Mouse (Mus musculus) heart, adult 18-20 months (tissue): ENCODE results near the gene Tmem269. TPM values are rescaled to one million over a fixed set of nuclear protein-coding genes. Genes with fewer than 3 reads are reported as not detected.

Experiments used
- DNase-seq, 2 experiments: peaks; one replicate each; pipeline ENCODE4 v3.0.0; 2021 to 2022; ENCODE audit warnings: mixed read lengths in 1 of 2
- total RNA-seq, 2 experiments: library from RNA; stranded (reverse); gene quantifications; 2 replicates each; pipeline ENCODE4 v1.2.3; 2021

Gene Tmem269
- total RNA-seq, 2 experiments from 2014 or later, result not detected

DNA sequence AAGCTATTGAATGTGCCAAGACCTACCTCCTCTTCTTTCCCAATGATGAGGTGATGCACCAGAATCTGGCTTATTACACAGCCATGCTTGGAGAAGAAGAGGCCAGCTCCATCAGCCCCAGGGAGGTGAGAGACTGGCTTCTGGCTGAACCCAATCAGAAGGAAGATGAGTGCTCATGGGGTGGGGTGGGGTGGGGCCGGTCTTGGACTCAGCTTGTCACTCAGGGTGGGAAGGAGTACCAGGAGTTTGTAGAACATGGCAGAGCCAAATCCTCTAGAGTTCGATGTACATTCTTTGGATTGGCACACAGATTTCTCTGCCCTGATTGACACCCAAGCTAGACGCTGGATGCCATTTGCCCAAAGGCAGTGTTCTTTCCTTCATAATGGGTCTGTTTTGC, 20.6 kb upstream of the Tmem269 start:
- DNase-seq, result no peak

DNA sequence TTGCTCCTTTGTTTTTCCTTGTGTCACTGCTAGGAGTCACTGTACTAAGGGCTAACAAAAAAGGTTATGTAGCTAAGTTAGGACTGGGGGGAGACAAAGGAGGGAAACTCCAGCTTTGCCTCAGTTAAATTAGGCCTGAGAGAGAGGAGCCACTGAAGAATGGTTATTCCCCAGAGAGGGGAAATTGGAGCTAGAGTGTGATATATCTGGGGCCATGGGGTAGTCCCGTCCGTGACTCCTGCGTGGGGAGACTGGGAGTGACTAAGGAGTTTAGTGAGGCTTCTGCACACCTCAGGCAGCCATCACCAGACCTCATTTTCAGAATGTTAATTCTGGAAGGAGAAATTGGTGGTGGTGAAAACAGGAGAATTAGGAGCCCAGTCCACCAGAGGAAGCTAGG, 16.3 kb upstream of the Tmem269 start:
- DNase-seq, result no peak

GRCm38 (mm10) chr4:119233256-119233901, 15.4 kb upstream of the Tmem269 start:
- DNase-seq, result peak; percentile 58 to 62

- peak; percentile 100 for DNase-seq
Observed at GRCm38 (mm10) chr4:119232410-119233255, 14.6 kb upstream of the Tmem269 start, which contains the start of the genes AU022252 and P3h1. Gene AU022252, minus strand, starts transcription at chr4:119232712. Gene P3h1, plus strand, starts transcription at chr4:119232915.

DNA sequence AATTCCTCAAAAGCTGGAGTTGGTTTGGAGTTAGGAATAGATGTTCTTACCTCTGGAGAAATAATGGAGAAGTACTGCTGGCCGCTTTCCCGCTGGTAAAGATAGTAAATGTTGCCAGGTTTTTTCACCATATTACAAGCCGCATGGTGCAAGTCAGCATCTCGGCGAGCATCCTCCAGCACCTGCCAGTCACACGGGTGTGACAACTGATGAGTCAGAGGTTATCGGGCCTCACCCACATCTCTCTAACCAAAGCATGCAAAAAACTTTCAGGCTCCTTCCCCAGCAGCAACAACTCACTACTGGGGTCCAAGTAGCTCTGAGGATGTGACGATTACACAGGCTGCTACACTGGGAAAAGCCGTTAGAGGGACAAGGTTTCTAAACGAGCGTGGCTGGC, 8.7 kb upstream of the Tmem269 start:
- no peak for DNase-seq

DNA sequence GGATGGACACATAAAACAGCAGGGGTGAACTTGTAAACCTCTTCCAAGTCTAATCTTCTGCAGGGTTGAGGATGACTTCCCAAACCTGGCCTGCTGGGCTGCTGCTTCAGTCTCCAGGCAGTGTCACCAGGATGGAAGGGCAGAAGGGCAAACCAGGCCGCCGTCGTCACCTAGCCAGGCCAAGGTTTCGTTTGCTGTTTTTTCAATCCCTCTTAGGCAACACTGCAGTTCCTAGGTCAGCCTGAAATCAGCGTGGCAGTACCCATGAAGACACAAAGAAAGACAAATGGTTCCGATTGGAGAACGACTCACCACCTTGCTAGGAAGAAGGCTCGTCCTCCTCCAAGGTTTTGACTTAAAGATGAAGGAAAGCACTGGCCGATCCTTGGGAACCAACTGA, 7.7 kb upstream of the Tmem269 start:
- no peak for DNase-seq

- no peak for DNase-seq
Observed at GRCm38 (mm10) chr4:119224534-119224933, 6.5 kb upstream of the Tmem269 start.

DNA sequence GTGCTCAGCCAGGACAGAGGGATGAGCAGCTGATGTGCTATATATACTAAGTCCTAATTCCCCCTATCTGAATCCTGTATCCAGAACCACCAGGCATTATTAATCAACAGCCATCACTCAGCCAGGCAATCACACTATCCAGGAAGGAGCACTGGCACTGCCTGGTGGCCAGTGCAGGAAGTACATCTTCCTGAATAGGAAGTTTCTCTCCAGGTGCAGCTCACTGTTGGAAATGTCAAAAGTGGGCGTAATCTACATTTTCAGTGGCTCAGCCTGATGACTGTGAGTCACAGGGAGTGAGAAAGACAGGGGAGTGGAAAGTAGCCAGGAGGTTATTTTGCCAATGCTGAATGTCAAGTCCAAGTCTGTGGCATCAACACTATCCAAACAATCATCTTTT, 5.7 kb upstream of the Tmem269 start:
- DNase-seq, result peak in 1 of 2 experiments; percentile 25

GRCm38 (mm10) chr4:119216667-119217066, 1.4 kb downstream of the Tmem269 start:
- DNase-seq, result no peak

- peak; percentile 28 to 72 for DNase-seq
Observed at GRCm38 (mm10) chr4:119204672-119205071, 13.3 kb downstream of the Tmem269 start.

GRCm38 (mm10) chr4:119198105-119198504, 19.9 kb downstream of the Tmem269 start:
- no peak for DNase-seq

DNA sequence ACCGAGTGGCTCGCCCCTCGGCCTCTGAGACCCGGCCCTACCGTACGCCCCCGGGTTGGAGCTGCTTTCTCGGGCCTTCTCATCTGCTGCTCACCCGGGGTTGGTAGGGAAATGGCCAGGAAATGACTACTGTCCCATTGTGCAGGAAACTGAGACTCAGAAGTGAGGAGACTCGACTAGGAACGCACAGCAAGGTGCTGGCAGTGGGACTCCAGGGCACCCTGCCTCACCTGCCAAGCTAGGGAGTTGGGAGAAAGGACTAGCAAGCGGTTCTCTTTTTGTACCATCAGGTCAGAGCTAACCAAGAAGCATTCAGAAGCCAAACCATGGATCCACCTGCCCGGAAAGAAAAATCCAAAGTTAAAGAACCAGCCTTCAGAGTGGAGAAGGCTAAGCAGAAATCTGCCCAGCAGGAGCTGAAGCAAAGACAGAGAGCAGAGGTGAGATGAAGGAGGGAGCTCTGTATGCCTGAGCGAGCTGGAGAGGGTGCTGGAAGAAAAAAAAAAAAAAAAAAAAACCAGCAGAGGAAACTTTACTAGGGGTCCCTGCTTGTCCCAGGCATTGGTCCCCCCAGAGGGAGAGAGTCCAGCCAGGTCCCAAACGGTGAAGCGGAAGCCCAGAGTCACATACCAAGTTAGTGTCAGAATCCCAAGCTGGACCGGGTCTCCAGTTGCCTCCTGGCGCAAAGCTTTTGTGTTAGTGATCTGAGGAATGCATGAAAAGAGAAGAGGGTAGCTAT, 22.3 kb downstream of the Tmem269 start:
- DNase-seq, result no peak

DNA sequence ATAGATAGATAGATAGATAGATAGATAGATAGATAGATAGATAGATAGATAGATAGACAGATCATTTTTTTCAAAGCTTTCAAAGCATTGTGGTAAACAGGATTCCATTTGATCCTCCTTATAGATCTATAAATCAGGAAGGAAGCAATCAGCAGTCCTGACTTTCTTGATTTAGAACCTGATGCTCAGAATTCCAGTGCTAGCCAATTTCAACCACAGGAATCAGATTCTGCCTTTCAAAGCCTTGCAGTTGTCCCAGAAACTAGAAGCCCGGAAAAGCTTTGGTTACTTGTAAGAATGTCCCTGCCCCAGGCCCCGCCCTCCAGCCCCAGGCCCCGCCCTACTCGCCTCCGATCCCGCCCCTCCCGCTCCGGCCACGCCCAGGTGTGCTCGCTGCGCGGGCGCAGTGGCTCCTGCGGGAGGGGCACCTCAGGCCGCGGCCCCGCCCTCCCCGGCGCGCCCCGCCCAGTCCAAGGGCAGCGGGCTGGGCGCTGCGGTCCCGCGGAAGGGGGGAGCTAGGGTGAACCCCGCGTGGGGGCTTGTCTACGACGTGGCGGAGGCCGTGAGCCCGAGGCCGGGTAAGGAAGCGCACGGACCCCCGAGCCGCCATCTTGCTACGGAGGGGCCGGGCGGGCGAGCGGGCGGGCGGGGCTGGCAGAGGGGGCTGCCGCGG, 23.0 kb downstream of the Tmem269 start, which contains the start of gene Svbp:
Gene Svbp (plus strand): TSS at position 398 of the 673 bp plus-strand sequence.
- peak; percentile 87 to 91 for DNase-seq

DNA sequence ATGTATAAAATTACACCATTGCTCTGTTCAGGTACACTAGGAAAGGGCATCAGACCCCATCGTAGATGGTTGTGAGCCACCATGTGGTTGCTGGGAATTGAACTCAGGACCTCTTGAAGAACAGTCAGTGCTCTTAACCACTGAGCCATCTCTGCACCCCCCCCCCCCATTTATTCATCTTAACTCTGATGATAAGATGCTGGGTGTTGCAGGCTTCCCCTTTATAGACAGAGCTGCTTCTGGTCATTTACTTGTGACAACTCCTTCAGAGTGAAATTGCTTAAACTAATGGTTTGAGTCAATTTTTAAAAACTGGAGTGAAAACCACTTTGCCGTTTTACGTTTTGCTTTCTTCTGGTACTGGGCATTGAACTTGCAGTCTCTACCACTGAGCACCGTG, 25.3 kb downstream of the Tmem269 start:
- no peak for DNase-seq

- DNase-seq, result no peak
Observed at GRCm38 (mm10) chr4:119191273-119191672, 26.7 kb downstream of the Tmem269 start.

DNA sequence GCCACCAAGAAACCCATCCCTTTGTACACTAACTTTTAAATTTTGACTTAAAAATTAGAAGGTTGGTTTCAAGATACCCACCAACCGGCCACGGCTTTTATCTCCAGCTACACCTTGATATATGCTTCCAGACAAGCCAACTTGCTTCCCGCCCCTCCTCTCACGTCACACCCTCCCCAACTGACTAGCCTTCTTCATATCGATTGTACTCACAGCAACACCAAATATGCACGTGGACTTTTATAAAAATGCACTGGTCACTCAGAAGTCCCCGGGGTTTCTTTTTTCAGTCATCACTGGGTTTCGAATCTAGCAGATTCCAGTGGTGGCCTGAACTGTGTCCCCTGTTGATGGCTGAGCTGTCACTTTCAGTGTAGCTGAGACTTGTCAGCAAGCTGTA, 27.4 kb downstream of the Tmem269 start:
- DNase-seq, result no peak

GRCm38 (mm10) chr4:119189864-119190263, 28.2 kb downstream of the Tmem269 start, which contains the start of gene Ermap:
Gene Ermap, minus strand, starts transcription at chr4:119190011.
- DNase-seq, result no peak

DNA sequence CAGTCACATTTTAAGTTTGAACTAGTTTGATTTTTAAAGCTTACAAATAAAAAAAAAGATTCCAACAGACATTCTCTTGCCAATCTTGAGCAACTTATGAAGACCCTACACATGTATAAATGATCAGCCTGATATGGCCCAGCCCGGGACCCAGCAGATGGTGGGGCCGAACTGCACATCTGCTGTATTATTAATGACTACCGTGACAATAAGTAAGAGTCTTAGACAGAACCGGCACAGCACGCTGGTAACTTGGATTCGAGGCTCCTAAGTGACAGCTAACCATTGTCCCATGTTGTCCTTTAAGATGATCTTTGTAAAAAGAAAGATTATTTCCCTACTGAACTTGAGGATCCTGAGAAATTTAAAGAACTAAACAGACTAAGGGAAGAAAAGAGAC, 28.6 kb downstream of the Tmem269 start:
- no peak for DNase-seq

DNA sequence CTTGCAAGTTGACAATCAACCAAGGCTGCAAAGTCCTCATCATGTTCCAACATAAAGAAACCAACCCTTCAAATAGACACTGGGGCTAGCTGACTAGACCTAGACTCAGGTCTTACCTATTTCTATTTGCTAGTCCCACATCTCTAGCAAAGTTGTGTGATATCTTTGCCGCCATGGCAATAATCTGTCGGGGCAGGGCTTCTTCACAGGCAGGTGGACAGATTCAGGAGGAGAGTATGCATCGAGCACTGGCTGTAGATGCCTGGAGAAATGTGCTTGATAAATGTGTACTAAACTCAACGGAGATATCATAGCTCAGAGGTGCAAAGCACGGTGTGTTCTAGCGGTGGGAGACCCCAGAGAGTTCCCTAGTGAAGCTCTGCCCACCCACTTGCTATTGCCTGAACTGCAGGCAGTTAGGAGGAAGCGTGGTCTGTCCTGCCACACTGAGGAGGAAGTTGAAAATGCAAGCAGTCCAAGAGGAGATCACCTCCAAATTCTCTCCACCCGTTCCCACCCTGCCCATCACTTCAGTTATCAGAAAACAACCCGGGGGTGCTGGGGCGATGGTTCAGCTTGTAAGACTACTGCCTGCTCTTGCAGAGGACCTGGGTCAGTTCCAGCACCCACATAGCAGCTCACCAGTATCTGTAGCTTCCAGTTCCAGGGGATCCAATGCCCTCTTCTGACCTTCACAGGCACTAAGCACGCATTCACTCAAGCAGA, 29.8 kb downstream of the Tmem269 start:
- no peak for DNase-seq

DNA sequence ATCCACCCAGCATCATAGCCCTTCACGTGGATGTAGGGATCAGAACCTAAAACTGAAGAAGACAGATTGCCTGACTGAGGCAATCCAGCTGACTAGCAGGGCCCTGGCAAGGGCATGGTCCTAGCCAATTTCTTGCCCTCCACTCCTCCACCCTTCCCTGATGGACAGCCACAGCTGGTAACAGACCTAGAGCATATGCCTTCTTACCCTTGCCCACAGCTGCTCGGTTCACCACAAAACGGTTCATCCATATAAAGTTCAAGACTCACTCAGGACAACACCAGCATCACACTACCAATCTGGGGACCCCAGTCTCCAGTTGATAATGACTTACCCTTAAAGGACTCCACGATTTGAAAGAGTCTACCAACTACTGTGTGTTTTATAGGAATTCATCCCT, 32.2 kb downstream of the Tmem269 start:
- DNase-seq, result no peak

DNA sequence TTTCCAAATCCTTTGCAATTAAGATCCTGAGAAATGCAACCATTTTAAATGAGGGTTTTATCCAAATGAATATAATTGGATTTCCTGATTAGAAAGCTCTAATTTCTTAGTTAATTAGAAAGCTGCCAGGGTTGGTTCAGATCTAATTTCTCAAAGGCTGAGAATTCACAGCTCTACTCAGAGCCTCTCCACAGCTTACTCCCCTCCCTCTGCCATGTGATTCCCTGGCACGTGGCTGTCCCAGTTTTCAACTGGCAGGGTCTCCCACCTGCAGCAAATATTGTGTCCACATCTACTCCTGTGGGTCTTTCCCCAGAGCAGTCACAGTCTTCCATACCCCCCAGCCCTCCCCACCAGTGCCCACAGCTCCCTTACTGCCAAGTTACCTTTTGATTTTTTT, 34.5 kb downstream of the Tmem269 start:
- DNase-seq, result no peak
